Mouse (Mus musculus) limb, embryonic 14.5 days (tissue): Measurements from ENCODE around the gene Epha1. TPM values are rescaled to one million over a fixed set of nuclear protein-coding genes. Genes with fewer than 3 reads are reported as not detected.
A peak's percentile ranks its signal among the peaks of the same experiment; 100 is the strongest.

Experiments
- ATAC-seq: fragments of 200-750 bp; cut with Nextera tagmentation; 2 replicates; pipeline ENCODE4 v1.8.0; 2017; ENCODE audit warnings: low read depth, moderate number of reproducible peaks, moderate TSS enrichment; ENCODE audit not compliant: low FRiP score
- DNase-seq: peaks from one replicate; pipeline ENCODE4 v3.0.0-alpha.2; 2015; ENCODE audit warnings: low spot score
- H3K27ac ChIP-seq: fragments of 300-500 bp; sonication (generic); replicated peaks from 2 replicates; pipeline ENCODE4 v1.5.1; 2014; ENCODE audit warnings: low read depth, mild to moderate bottlenecking, low read length, moderate library complexity, mixed read lengths
- H3K27me3 ChIP-seq: fragments of 300-500 bp; sonication (generic); 2 replicates; pipeline ENCODE4 v1.6.1; 2014; ENCODE audit warnings: low read length, mixed read lengths; ENCODE audit not compliant: control insufficient read depth, insufficient read depth
- H3K36me3 ChIP-seq: fragments of 300-500 bp; sonication (generic); 2 replicates; pipeline ENCODE4 v1.6.1; 2014; ENCODE audit warnings: mild to moderate bottlenecking, low read length, moderate library complexity, mixed read lengths; ENCODE audit not compliant: control insufficient read depth, insufficient read depth
- H3K4me1 ChIP-seq: fragments of 300-500 bp; sonication (generic); 2 replicates; pipeline ENCODE4 v1.6.1; 2014; ENCODE audit warnings: antibody characterized with exemption, low read length, mixed read lengths; ENCODE audit not compliant: control insufficient read depth, insufficient read depth
- H3K4me2 ChIP-seq: fragments of 300-500 bp; sonication (generic); replicated peaks from 2 replicates; pipeline ENCODE4 v1.6.1; 2014; ENCODE audit warnings: low read depth, mild to moderate bottlenecking, low read length, moderate library complexity; ENCODE audit not compliant: severe bottlenecking
- H3K4me3 ChIP-seq: fragments of 300-500 bp; sonication (generic); replicated peaks from 2 replicates; pipeline ENCODE4 v1.5.1; 2014; ENCODE audit warnings: low read length
- H3K9ac ChIP-seq: fragments of 300-500 bp; sonication (generic); 2 replicates; pipeline ENCODE4 v1.6.1; 2014; ENCODE audit warnings: mild to moderate bottlenecking, low read depth, low read length, moderate library complexity; ENCODE audit not compliant: severe bottlenecking
- H3K9me3 ChIP-seq: fragments of 300-500 bp; sonication (generic); 2 replicates; pipeline ENCODE4 v1.6.1; 2016; ENCODE audit warnings: low read length; ENCODE audit not compliant: control insufficient read depth
- POLR2A ChIP-seq: fragments of 200-500 bp; IDR thresholded peaks from 2 replicates; pipeline ENCODE4 v1.8.0; 2012; ENCODE audit warnings: inconsistent platforms, mild to moderate bottlenecking, moderate library complexity, borderline replicate concordance; ENCODE audit not compliant: insufficient read depth, insufficient read length; ENCODE audit errors: extremely low read depth
- WGBS: fragments of 180-500 bp; shearing (Covaris S2); extraction: QIAGEN DNeasy Blood & Tissue Kit; methylation state at CpG from one replicate; pipeline ENCODE4 v1.1.7; 2014; 5-methylcytosine and 5-hydroxymethylcytosine counted together
- polyA plus RNA-seq, 2 experiments: library from polyadenylated mRNA; depleted of rRNA in 1 of 2; stranded (reverse) in 1 of 2; unstranded in 1 of 2; fragments of >200 nt; fragmentation: Nextera tagmentation in 1 of 2; extraction: Ambion mirVana in 1 of 2; gene quantifications; 2 replicates each; pipeline versions ENCODE4 v1.2.1 to v1.2.3; 2012 to 2014

The Epha1 gene
- polyA plus RNA-seq, 2 experiments, result 7.4 to 18.3 TPM

DNA sequence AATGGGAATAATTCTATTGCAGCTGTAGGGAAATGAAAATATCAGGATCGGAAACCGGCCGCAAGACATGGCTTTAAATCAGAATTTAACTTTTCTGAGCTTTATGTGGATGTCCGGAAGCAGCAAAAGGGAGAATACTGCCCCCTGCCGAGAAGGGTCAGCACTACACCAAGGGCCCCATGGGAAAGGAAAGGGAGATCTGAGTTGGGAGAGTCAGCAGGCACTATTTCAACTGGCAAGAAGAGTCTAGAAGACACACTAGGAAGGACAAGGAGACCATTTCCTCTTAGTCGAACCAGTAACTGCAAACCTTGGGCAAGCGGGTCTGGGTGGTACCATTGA lies 47.8 kb downstream of the Epha1 start:
- no peak for TF ChIP-seq POLR2A
- peak overlapping the region; percentile 97 for H3K4me2 ChIP-seq
- H3K9me3 ChIP-seq, result no peaks in the 10 kb centered on the region
- H3K9ac ChIP-seq, result peak overlapping the region; percentile 62
- no peaks in the 10 kb centered on the region for H3K36me3 ChIP-seq
- H3K4me3 ChIP-seq, result peak overlapping the region; percentile 63
- ATAC-seq (no peak), DNase-seq (peak; percentile 56)
- H3K27ac ChIP-seq, result no peak overlapping the region
- peaks cover 5% of the 10 kb centered on the region for H3K4me1 ChIP-seq
- H3K27me3 ChIP-seq, result peaks cover 23% of the 10 kb centered on the region
- 5% methylated on average over 7 of the region's 7 CpGs for WGBS

DNA sequence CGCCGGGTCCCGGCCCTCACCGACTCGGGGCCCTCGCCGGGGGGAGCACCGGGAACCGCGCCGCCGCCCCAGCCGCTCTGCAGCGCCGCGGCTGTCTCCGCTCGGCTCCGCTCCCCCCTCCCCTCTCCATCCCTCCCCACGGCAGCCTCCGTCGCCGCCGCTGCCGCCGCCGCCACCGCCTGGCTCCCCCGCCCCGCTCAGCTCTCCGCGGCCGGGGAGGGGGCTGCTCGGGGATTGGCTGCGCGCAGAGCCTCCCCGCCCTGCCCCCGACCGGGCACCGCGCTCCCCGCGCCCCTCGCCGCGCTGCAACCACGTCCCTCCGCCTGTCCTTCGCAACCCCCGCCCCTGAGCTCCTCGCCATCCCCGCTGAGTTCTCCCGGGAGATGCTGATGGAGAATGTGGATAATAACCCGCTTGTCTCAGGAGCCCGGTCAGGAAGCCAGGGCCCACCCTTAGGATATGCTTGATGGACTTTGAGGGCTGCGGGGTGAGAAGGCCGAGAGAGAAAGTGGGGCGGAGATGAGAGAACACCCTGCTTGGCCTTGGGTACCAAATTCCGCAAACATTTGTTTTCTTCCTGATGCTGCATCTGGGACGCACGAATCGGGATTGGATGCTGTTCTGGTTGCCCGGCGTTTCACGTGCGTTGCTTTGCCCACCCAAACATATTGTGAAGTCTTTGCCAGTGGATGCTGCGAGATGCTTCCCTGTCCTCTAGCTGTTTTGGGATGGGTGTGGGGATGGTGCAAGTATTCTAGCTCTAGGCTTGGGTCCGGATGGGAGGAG lies 48.4 kb downstream of the Epha1 start, which contains the start of gene Fam131b:
Fam131b (minus strand) TSS at position 162 of the 786 bp plus-strand sequence.
- DNase-seq, result peak; percentile 10
- H3K9me3 ChIP-seq, result no peaks in the 10 kb centered on the region
- H3K9ac ChIP-seq, result peak within 1 kb of the TSS; percentile 62
- peaks cover 23% of the 10 kb centered on the region for H3K27me3 ChIP-seq
- no peak for TF ChIP-seq POLR2A
- ATAC-seq, result peak; percentile 77
- no peaks in the 10 kb centered on the region for H3K36me3 ChIP-seq
- H3K4me3 ChIP-seq, result peak within 1 kb of the TSS; percentile 63
- peaks cover 5% of the 10 kb centered on the region for H3K4me1 ChIP-seq
- peak within 1 kb of the TSS; percentile 97 for H3K4me2 ChIP-seq
- under 1% methylated on average over 39 of the region's 68 CpGs for WGBS
- no peak within 1 kb of the TSS for H3K27ac ChIP-seq

DNA sequence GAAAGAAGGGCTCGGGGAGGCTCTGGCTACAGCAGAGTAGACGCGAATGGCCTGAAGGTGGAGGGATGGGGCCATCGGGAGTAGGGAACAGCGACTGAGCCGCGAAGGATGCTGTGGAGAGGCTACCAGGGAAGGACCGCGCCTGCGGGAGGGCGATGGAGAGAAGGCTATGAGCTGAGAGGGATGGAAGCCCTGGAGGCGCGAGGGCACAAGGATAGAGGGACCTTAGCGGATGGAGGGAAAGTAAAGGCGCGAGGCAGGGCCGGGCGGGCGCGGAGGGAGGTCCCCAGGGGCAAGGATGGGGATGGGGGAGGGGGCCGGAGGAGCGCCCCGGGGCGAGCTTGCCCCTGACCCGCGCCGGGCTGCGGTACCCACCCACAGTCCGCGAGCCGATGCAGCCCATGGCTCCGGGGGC lies 49.0 kb downstream of the Epha1 start:
- Histone ChIP-seq H3K27me3 (peaks cover 23% of the 10 kb centered on the region), H3K4me2 (peak overlapping the region; percentile 97), H3K9me3 (no peaks in the 10 kb centered on the region), H3K36me3 (no peaks in the 10 kb centered on the region), H3K27ac (no peak overlapping the region), H3K4me3 (peak overlapping the region; percentile 63), H3K4me1 (peaks cover 5% of the 10 kb centered on the region), H3K9ac (peak overlapping the region; percentile 62)
- WGBS, result 0% methylated on average over 13 of the region's 32 CpGs
- TF ChIP-seq POLR2A, result no peak
- ATAC-seq (peak; percentile 20), DNase-seq (no peak)

DNA sequence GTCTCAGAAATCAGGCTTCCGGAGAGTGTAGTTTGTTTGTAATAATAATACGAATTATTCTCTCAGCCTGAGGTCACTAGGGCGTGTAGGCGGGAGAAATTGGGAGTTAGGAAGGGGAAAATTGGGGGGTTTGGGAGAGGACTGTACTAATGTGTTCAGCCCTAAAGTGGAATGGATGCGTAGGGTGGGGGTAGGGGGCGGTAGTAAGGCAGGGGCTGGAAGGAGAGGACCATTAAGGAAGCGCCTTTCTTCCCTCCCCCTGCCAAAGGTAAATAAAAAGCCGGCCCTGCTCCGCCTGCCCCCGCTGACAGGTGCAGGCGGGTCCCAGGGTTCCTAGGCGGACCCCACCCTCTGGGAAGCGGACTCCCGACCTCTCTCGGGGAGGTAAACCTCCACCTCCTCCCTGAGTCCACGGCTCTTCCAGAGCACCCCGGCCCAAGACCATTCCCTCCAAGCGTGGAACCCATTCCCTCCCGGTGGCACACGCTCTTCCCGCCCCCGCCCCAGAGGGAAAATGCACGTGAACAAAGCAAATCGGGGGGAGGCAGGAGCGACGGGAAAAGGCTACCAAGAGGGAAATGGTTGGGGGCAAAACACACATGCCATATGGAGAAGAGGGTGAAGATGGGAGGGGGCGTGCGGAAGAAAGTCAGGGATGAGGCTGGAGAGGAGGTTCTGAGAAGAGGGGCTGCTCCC lies 49.5 kb downstream of the Epha1 start:
- Histone ChIP-seq H3K9ac (peak overlapping the region; percentile 62), H3K4me3 (peak overlapping the region; percentile 63), H3K27me3 (peaks cover 23% of the 10 kb centered on the region), H3K4me1 (peaks cover 5% of the 10 kb centered on the region), H3K27ac (no peak overlapping the region), H3K4me2 (peak overlapping the region; percentile 97), H3K9me3 (no peaks in the 10 kb centered on the region), H3K36me3 (no peaks in the 10 kb centered on the region)
- no peak for ATAC-seq
- DNase-seq, result no peak
- TF ChIP-seq POLR2A, result no peak
- 1% methylated on average over 28 of the region's 28 CpGs for WGBS

DNA sequence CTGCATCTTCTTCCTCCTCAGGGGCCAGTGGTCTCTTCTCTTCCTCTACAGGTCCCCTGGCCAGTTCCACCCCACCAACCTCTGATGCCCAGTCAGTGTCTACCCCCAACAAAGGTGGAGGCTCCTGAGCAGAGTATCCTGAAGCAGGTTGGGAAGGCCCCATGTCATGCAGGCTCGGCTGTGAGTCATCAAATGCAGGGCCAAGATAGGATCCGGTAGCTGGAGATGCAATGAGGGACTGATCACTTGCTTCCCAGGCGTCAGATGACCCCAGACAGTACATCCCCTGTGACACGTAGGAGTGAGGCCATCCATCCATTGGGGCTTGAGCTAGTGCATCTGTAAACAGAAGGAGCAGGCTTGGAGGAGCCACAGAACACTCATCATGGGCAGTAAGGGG lies 54.8 kb downstream of the Epha1 start:
- TF ChIP-seq POLR2A, result no peak
- H3K27ac ChIP-seq, result no peak overlapping the region
- no peaks in the 10 kb centered on the region; the same call in 1 of the 2 replicates for H3K4me1 ChIP-seq
- ATAC-seq (no peak), DNase-seq (no peak)
- no peak overlapping the region for H3K4me3 ChIP-seq
- H3K9me3 ChIP-seq, result no peaks in the 10 kb centered on the region
- no peaks in the 10 kb centered on the region for H3K36me3 ChIP-seq
- no peak overlapping the region for H3K9ac ChIP-seq
- no peak overlapping the region for H3K4me2 ChIP-seq
- 75% methylated on average over 4 of the region's 4 CpGs for WGBS
- peaks cover 12% of the 10 kb centered on the region; the same call in 1 of the 2 replicates for H3K27me3 ChIP-seq
